Mouse (Mus musculus) erythroblast, embryonic 14.5 days (primary cell): Measurements from ENCODE around the gene Rnf115. TPM values are rescaled to one million over a fixed set of nuclear protein-coding genes. Genes with fewer than 3 reads are reported as not detected.

ENCODE experiments used
- H3K27me3 ChIP-seq: 2 replicates; pipeline ENCODE4 v1.6.1; 2012; ENCODE audit warnings: inconsistent platforms; ENCODE audit not compliant: control insufficient read depth
- H3K36me3 ChIP-seq: 2 replicates; pipeline ENCODE4 v1.6.1; 2012; ENCODE audit warnings: mild to moderate bottlenecking, inconsistent platforms; ENCODE audit not compliant: control insufficient read depth
- H3K4me1 ChIP-seq: 2 replicates; pipeline ENCODE4 v1.6.1; 2012; ENCODE audit warnings: inconsistent platforms; ENCODE audit not compliant: control insufficient read depth
- H3K4me3 ChIP-seq: replicated peaks from 2 replicates; pipeline ENCODE3; 2012; ENCODE audit warnings: moderate library complexity, mild to moderate bottlenecking, inconsistent platforms
- H3K9me3 ChIP-seq: 2 replicates; pipeline ENCODE4 v1.6.1; 2012; ENCODE audit warnings: low read length, inconsistent platforms, mixed read lengths; ENCODE audit not compliant: control insufficient read depth
- GATA1 ChIP-seq: IDR thresholded peaks from 2 replicates; pipeline ENCODE4 v1.6.1; 2012; ENCODE audit warnings: low read length, inconsistent platforms, mixed read lengths
- TAL1 ChIP-seq: IDR thresholded peaks from 3 replicates; pipeline ENCODE4 v1.6.1; 2012; ENCODE audit warnings: low read length, inconsistent platforms, mixed read lengths
- polyA plus RNA-seq: library from polyadenylated mRNA; stranded (reverse); fragments of >175 nt; gene quantifications from 2 replicates; pipeline ENCODE4 v1.2.3, GENCODE M21; 2012

Gene Rnf115
- polyA plus RNA-seq, 1 experiment, result 0.98 TPM

- no peaks in the 10 kb centered on the region for H3K27me3 ChIP-seq
- TF ChIP-seq GATA1, result no peak
- TF ChIP-seq TAL1, result no peak
- peaks cover 52% of the 10 kb centered on the region for H3K36me3 ChIP-seq
These were observed 61.0 kb downstream of the Rnf115 start for GRCm38 (mm10) chr3:96788506-96788905.

GRCm38 (mm10) chr3:96800254-96800653 lies 72.8 kb downstream of the Rnf115 start:
- H3K4me3 ChIP-seq, result no peak overlapping the region

More at GRCm38 (mm10) chr3:96788506-96788905, 61.0 kb downstream of the Rnf115 start:
- Histone ChIP-seq H3K4me3 (no peak overlapping the region), H3K9me3 (no peaks in the 10 kb centered on the region), H3K4me1 (peaks cover 2% of the 10 kb centered on the region; the same call in 1 of the 2 replicates)

GRCm38 (mm10) chr3:96802214-96802613 lies 74.8 kb downstream of the Rnf115 start:
- no peaks in the 10 kb centered on the region for H3K9me3 ChIP-seq
- no peak for TF ChIP-seq TAL1
- no peak for TF ChIP-seq GATA1
- H3K4me3 ChIP-seq, result no peak overlapping the region
- H3K36me3 ChIP-seq, result no peaks in the 10 kb centered on the region
- no peaks in the 10 kb centered on the region for H3K27me3 ChIP-seq
- no peaks in the 10 kb centered on the region for H3K4me1 ChIP-seq

More at GRCm38 (mm10) chr3:96800254-96800653, 72.8 kb downstream of the Rnf115 start:
- H3K4me1 ChIP-seq, result no peaks in the 10 kb centered on the region
- H3K36me3 ChIP-seq, result peaks cover 3% of the 10 kb centered on the region; the same call in 1 of the 2 replicates
- TF ChIP-seq GATA1, result no peak
- no peak for TF ChIP-seq TAL1
- no peaks in the 10 kb centered on the region for H3K27me3 ChIP-seq
- no peaks in the 10 kb centered on the region for H3K9me3 ChIP-seq

- no peaks in the 10 kb centered on the region; the same call in 1 of the 2 replicates for H3K27me3 ChIP-seq
- no peaks in the 10 kb centered on the region for H3K9me3 ChIP-seq
- no peak for TF ChIP-seq GATA1
- TF ChIP-seq TAL1, result no peak
- no peaks in the 10 kb centered on the region; the same call in 1 of the 2 replicates for H3K4me1 ChIP-seq
- no peaks in the 10 kb centered on the region for H3K36me3 ChIP-seq
- H3K4me3 ChIP-seq, result no peak overlapping the region
These were observed 80.7 kb downstream of the Rnf115 start for GRCm38 (mm10) chr3:96808136-96808535.

GRCm38 (mm10) chr3:96808651-96809050 lies 81.2 kb downstream of the Rnf115 start:
- no peak overlapping the region for H3K4me3 ChIP-seq
- H3K9me3 ChIP-seq, result no peaks in the 10 kb centered on the region
- no peaks in the 10 kb centered on the region for H3K36me3 ChIP-seq
- H3K27me3 ChIP-seq, result no peaks in the 10 kb centered on the region; the same call in 1 of the 2 replicates
- TF ChIP-seq TAL1 (no peak), GATA1 (no peak)
- no peaks in the 10 kb centered on the region; the same call in 1 of the 2 replicates for H3K4me1 ChIP-seq

GRCm38 (mm10) chr3:96811232-96811631 lies 83.8 kb downstream of the Rnf115 start:
- TF ChIP-seq TAL1, result no peak
- Histone ChIP-seq H3K36me3 (no peaks in the 10 kb centered on the region), H3K4me3 (no peak overlapping the region), H3K4me1 (no peaks in the 10 kb centered on the region; the same call in 1 of the 2 replicates), H3K9me3 (no peaks in the 10 kb centered on the region), H3K27me3 (no peaks in the 10 kb centered on the region; the same call in 1 of the 2 replicates)

GRCm38 (mm10) chr3:96812395-96813091 lies 85.1 kb downstream of the Rnf115 start:
- TF ChIP-seq GATA1, result no peak
- TF ChIP-seq TAL1, result no peak
- Histone ChIP-seq H3K9me3 (no peaks in the 10 kb centered on the region), H3K27me3 (no peaks in the 10 kb centered on the region; the same call in 1 of the 2 replicates), H3K4me1 (no peaks in the 10 kb centered on the region; the same call in 1 of the 2 replicates), H3K36me3 (no peaks in the 10 kb centered on the region), H3K4me3 (peak overlapping the region; percentile 14)

GRCm38 (mm10) chr3:96813106-96813505 lies 85.6 kb downstream of the Rnf115 start:
- Histone ChIP-seq H3K9me3 (no peaks in the 10 kb centered on the region; the same call in 1 of the 2 replicates), H3K27me3 (no peaks in the 10 kb centered on the region; the same call in 1 of the 2 replicates), H3K4me1 (no peaks in the 10 kb centered on the region; the same call in 1 of the 2 replicates), H3K4me3 (no peak overlapping the region), H3K36me3 (no peaks in the 10 kb centered on the region)
- TF ChIP-seq GATA1, result no peak
- no peak for TF ChIP-seq TAL1

GRCm38 (mm10) chr3:96813591-96814244 lies 86.3 kb downstream of the Rnf115 start:
- Histone ChIP-seq H3K4me3 (no peak overlapping the region), H3K27me3 (no peaks in the 10 kb centered on the region; the same call in 1 of the 2 replicates)

More at GRCm38 (mm10) chr3:96813591-96814244, 86.3 kb downstream of the Rnf115 start:
- H3K9me3 ChIP-seq, result no peaks in the 10 kb centered on the region; the same call in 1 of the 2 replicates
- H3K36me3 ChIP-seq, result no peaks in the 10 kb centered on the region
- no peak for TF ChIP-seq TAL1
- no peak for TF ChIP-seq GATA1
- H3K4me1 ChIP-seq, result no peaks in the 10 kb centered on the region; the same call in 1 of the 2 replicates
